Mouse (Mus musculus): Measurements from ENCODE around the gene Tmem28.

- TF ChIP-seq CTCF (IDR thresholded peaks at IDR 0.05; ENCODE audit: low read depth) (0 out of 2 replicates have a peak, but pooled peaks have one; percentile 8), EP300 (IDR thresholded peaks at IDR 0.05; ENCODE audit: low read depth) (no peak)
Measured at GRCm38 (mm10) chrX:99819395-99819935, 1.4 kb upstream of the Tmem28 start.
